Mouse (Mus musculus): ENCODE measurements around the gene Kat8. TPM values are rescaled to one million over a fixed set of nuclear protein-coding genes. Genes with fewer than 3 reads are reported as not detected.

Gene Kat8
- total and polyA plus RNA-seq, 2 experiments from 2014 or later: 17.0 to 22.6 TPM

- Histone ChIP-seq H3K27ac (ENCODE audit: low read depth) (no peak overlapping the region), H3K9ac (replicated peaks; ENCODE audit: low read depth, low read length) (no peak overlapping the region), H3K27me3 (ENCODE audit: control insufficient read depth, insufficient read depth, low read length) (no peaks in the 10 kb centered on the region), H3K36me3 (replicated peaks; ENCODE audit: control insufficient read depth, insufficient read depth, low read length) (peaks cover 25% of the 10 kb centered on the region), H3K4me3 (ENCODE audit: low read depth, low read length) (no peak overlapping the region), H3K4me1 (ENCODE audit: control insufficient read depth, insufficient read depth) (no peaks in the 10 kb centered on the region), H3K4me2 (ENCODE audit: low read depth, low read length) (no peak overlapping the region), H3K9me3 (replicated peaks; ENCODE audit: control insufficient read depth, low read length) (no peaks in the 10 kb centered on the region)
- DNase-seq (ENCODE audit: low spot score) (no peak), ATAC-seq (ENCODE audit: insufficient read depth, low read depth) (no peak)
- TF ChIP-seq EP300 (IDR thresholded peaks at IDR 0.05; ENCODE audit: low read depth) (no peak), CTCF (IDR thresholded peaks at IDR 0.05; ENCODE audit: low read depth) (no peak)
- WGBS: 73% methylated on average over 6 of the region's 6 CpGs
Measured at GRCm38 (mm10) chr7:127922451-127923275, 10.3 kb downstream of the Kat8 start.

DNA sequence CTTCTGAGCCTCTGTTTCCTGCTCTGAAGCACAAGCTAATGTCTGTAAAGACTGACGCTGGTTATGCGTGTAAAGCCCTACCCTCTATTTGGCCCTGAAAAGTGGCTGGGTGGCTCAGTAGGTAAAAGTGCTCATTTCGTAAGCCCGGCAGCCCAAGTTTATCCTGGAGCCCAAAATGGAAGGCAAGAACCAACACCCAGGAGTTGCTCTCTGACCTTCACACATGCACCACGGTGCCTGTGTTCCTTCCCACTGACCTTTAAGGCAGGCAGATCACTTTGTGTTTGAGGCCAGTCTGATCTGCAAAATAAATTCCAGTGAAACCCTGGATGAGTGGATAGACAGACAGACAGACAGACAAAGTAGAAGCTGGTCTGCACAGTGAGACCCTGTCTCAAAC, 11.4 kb downstream of the Kat8 start:
- DNase-seq (ENCODE audit: low spot score): no peak
- no peak overlapping the region for H3K4me2 ChIP-seq (ENCODE audit: low read depth, low read length)
- WGBS: 91% methylated on average over 5 of the region's 5 CpGs
- H3K36me3 ChIP-seq (replicated peaks; ENCODE audit: control insufficient read depth, insufficient read depth, low read length): peaks cover 25% of the 10 kb centered on the region
- no peak overlapping the region for H3K4me3 ChIP-seq (ENCODE audit: low read depth, low read length)
- no peaks in the 10 kb centered on the region for H3K9me3 ChIP-seq (replicated peaks; ENCODE audit: control insufficient read depth, low read length)
- no peak overlapping the region for H3K9ac ChIP-seq (replicated peaks; ENCODE audit: low read depth, low read length)
- no peak for TF ChIP-seq CTCF (IDR thresholded peaks at IDR 0.05; ENCODE audit: low read depth)
- TF ChIP-seq EP300 (IDR thresholded peaks at IDR 0.05; ENCODE audit: low read depth): no peak
- H3K4me1 ChIP-seq (ENCODE audit: control insufficient read depth, insufficient read depth): no peaks in the 10 kb centered on the region
- no peak overlapping the region for H3K27ac ChIP-seq (ENCODE audit: low read depth)
- no peaks in the 10 kb centered on the region for H3K27me3 ChIP-seq (ENCODE audit: control insufficient read depth, insufficient read depth, low read length)
- no peak for ATAC-seq (ENCODE audit: insufficient read depth, low read depth)

DNA sequence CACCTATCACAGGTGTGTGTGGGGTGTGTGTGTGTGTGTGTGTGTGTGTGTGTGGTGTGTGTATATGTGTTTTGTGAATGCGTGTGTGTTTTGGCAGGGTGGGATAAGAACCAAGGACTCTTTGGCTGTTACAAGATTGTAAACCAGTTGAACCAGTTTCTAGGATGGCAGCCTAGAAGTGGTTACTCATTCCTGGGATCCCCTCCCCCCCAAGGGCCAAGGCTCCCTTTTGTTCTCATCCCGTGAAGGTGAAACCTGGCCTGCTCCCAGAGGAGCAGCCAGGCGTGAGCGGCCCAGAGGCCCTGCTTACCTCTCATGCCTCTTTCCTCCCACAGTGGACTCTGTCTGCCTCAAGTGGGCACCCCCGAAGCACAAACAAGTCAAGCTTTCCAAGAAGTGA, 12.9 kb downstream of the Kat8 start:
- 71% methylated on average over 5 of the region's 5 CpGs for WGBS
- TF ChIP-seq EP300 (IDR thresholded peaks at IDR 0.05; ENCODE audit: low read depth): no peak
- Histone ChIP-seq H3K27ac (ENCODE audit: low read depth) (no peak overlapping the region), H3K4me3 (ENCODE audit: low read depth, low read length) (no peak overlapping the region), H3K9me3 (replicated peaks; ENCODE audit: control insufficient read depth, low read length) (no peaks in the 10 kb centered on the region), H3K4me1 (ENCODE audit: control insufficient read depth, insufficient read depth) (0 out of 2 replicates have a peak, but pooled peaks cover 5% of the 10 kb centered on the region), H3K36me3 (replicated peaks; ENCODE audit: control insufficient read depth, insufficient read depth, low read length) (peaks cover 25% of the 10 kb centered on the region), H3K9ac (replicated peaks; ENCODE audit: low read depth, low read length) (no peak overlapping the region), H3K27me3 (ENCODE audit: control insufficient read depth, insufficient read depth, low read length) (0 out of 2 replicates have a peak, but pooled peaks cover 4% of the 10 kb centered on the region), H3K4me2 (ENCODE audit: low read depth, low read length) (no peak overlapping the region)
- DNase-seq (ENCODE audit: low spot score) (no peak), ATAC-seq (ENCODE audit: insufficient read depth, low read depth) (no peak)

GRCm38 (mm10) chr7:127926066-127926465, 13.8 kb downstream of the Kat8 start:
- 0 out of 2 replicates have a peak, but pooled peaks cover 5% of the 10 kb centered on the region for H3K4me1 ChIP-seq (ENCODE audit: control insufficient read depth, insufficient read depth)
- no peak for DNase-seq (ENCODE audit: low spot score)
- 93% methylated on average over 8 of the region's 8 CpGs for WGBS
- peaks cover 21% of the 10 kb centered on the region for H3K36me3 ChIP-seq (replicated peaks; ENCODE audit: control insufficient read depth, insufficient read depth, low read length)
- no peak overlapping the region for H3K4me3 ChIP-seq (ENCODE audit: low read depth, low read length)
- H3K27me3 ChIP-seq (ENCODE audit: control insufficient read depth, insufficient read depth, low read length): 0 out of 2 replicates have a peak, but pooled peaks cover 4% of the 10 kb centered on the region
- no peaks in the 10 kb centered on the region for H3K9me3 ChIP-seq (replicated peaks; ENCODE audit: control insufficient read depth, low read length)
- H3K9ac ChIP-seq (replicated peaks; ENCODE audit: low read depth, low read length): no peak overlapping the region
- TF ChIP-seq CTCF (IDR thresholded peaks at IDR 0.05; ENCODE audit: low read depth) (no peak), EP300 (IDR thresholded peaks at IDR 0.05; ENCODE audit: low read depth) (no peak)
- H3K27ac ChIP-seq (ENCODE audit: low read depth): no peak overlapping the region
- ATAC-seq (ENCODE audit: insufficient read depth, low read depth): no peak
- no peak overlapping the region for H3K4me2 ChIP-seq (ENCODE audit: low read depth, low read length)

DNA sequence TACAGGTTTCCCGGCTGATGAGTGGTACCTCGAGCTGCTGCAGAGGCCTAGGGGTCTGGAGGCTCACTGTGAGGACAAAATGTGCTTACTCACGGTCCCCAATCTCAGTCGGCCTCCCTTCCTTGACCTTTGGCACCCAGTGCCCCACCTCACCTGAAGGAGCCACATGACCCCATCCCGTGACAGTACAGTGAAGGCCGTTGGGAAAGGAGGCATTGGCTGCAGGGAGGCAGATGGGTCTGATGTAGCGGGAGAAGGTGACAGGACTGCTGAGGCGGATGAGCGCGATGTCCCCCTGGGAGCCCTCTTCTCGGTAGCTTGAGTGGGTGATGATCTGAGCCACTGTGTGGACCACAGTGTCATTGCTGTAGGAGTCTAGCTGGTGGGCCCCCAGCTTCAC, 14.5 kb downstream of the Kat8 start:
- H3K27ac ChIP-seq (ENCODE audit: low read depth): no peak overlapping the region
- TF ChIP-seq CTCF (IDR thresholded peaks at IDR 0.05; ENCODE audit: low read depth): no peak
- no peak for TF ChIP-seq EP300 (IDR thresholded peaks at IDR 0.05; ENCODE audit: low read depth)
- H3K36me3 ChIP-seq (replicated peaks; ENCODE audit: control insufficient read depth, insufficient read depth, low read length): peaks cover 21% of the 10 kb centered on the region
- H3K27me3 ChIP-seq (ENCODE audit: control insufficient read depth, insufficient read depth, low read length): 0 out of 2 replicates have a peak, but pooled peaks cover 4% of the 10 kb centered on the region
- H3K9ac ChIP-seq (replicated peaks; ENCODE audit: low read depth, low read length): no peak overlapping the region
- H3K4me1 ChIP-seq (ENCODE audit: control insufficient read depth, insufficient read depth): 0 out of 2 replicates have a peak, but pooled peaks cover 5% of the 10 kb centered on the region
- WGBS: 79% methylated on average over 11 of the region's 11 CpGs
- no peak for DNase-seq (ENCODE audit: low spot score)
- no peak overlapping the region for H3K4me3 ChIP-seq (ENCODE audit: low read depth, low read length)
- no peak for ATAC-seq (ENCODE audit: insufficient read depth, low read depth)
- no peak overlapping the region for H3K4me2 ChIP-seq (ENCODE audit: low read depth, low read length)
- H3K9me3 ChIP-seq (replicated peaks; ENCODE audit: control insufficient read depth, low read length): no peaks in the 10 kb centered on the region

Data from heart, postnatal 0 days (tissue).